Mouse (Mus musculus): ENCODE results near the gene Swt1. TPM values are rescaled to one million over a fixed set of nuclear protein-coding genes. Genes with fewer than 3 reads are reported as not detected.
A peak's percentile ranks its signal among the peaks of the same experiment; 100 is the strongest.
"Not testable (repeated sequence)": the region's sequence is repeated elsewhere in the genome, so short reads cannot be mapped to it uniquely, and the experiment has no call there.

Gene Swt1
- total RNA-seq (2014; fragmentation: Nextera tagmentation) (22.3 and 41.0 TPM in 2 replicates), total RNA-seq (2017) (23.5 and 35.5 TPM in 2 replicates)

GRCm38 (mm10) chr1:151428263-151429221 is at the start of gene Swt1, which contains the start of gene Trmt1l:
Swt1 (minus strand) TSS chr1:151428455.
Trmt1l (plus strand) TSS chr1:151428542.
- ATAC-seq (replicated peaks; ENCODE audit: low FRiP score, low TSS enrichment, poor library complexity, severe bottlenecking): peak; percentile 96

GRCm38 (mm10) chr1:151472386-151472785 is 44.1 kb upstream of the Swt1 start:
- ATAC-seq (replicated peaks; ENCODE audit: low FRiP score, low TSS enrichment, poor library complexity, severe bottlenecking): not testable (repeated sequence)

GRCm38 (mm10) chr1:151471429-151471828 is 43.2 kb upstream of the Swt1 start:
- no peak for ATAC-seq (replicated peaks; ENCODE audit: low FRiP score, low TSS enrichment, poor library complexity, severe bottlenecking)

- ATAC-seq (replicated peaks; ENCODE audit: low FRiP score, low TSS enrichment, poor library complexity, severe bottlenecking): no peak
These were observed 38.3 kb upstream of the Swt1 start for GRCm38 (mm10) chr1:151466571-151466970.

GRCm38 (mm10) chr1:151464914-151465313 is 36.7 kb upstream of the Swt1 start:
- no peak for ATAC-seq (replicated peaks; ENCODE audit: low FRiP score, low TSS enrichment, poor library complexity, severe bottlenecking)

GRCm38 (mm10) chr1:151461265-151461664 is 33.0 kb upstream of the Swt1 start:
- ATAC-seq (replicated peaks; ENCODE audit: low FRiP score, low TSS enrichment, poor library complexity, severe bottlenecking): peak; percentile 61; the same call in 1 of the 2 replicates

- no peak for ATAC-seq (replicated peaks; ENCODE audit: low FRiP score, low TSS enrichment, poor library complexity, severe bottlenecking)
These were observed 28.8 kb upstream of the Swt1 start for GRCm38 (mm10) chr1:151457087-151457486.

GRCm38 (mm10) chr1:151451946-151452345 is 23.7 kb upstream of the Swt1 start:
- no peak for ATAC-seq (replicated peaks; ENCODE audit: low FRiP score, low TSS enrichment, poor library complexity, severe bottlenecking)

- ATAC-seq (replicated peaks; ENCODE audit: low FRiP score, low TSS enrichment, poor library complexity, severe bottlenecking): peak; percentile 55; the same call in 1 of the 2 replicates
These were observed 22.6 kb upstream of the Swt1 start for GRCm38 (mm10) chr1:151450851-151451250.

- no peak for ATAC-seq (replicated peaks; ENCODE audit: low FRiP score, low TSS enrichment, poor library complexity, severe bottlenecking)
These were observed 21.6 kb upstream of the Swt1 start for GRCm38 (mm10) chr1:151449866-151450265.

- ATAC-seq (replicated peaks; ENCODE audit: low FRiP score, low TSS enrichment, poor library complexity, severe bottlenecking): no peak
These were observed 7.2 kb upstream of the Swt1 start for GRCm38 (mm10) chr1:151435431-151435830.

- no peak for ATAC-seq (replicated peaks; ENCODE audit: low FRiP score, low TSS enrichment, poor library complexity, severe bottlenecking)
These were observed 1.1 kb upstream of the Swt1 start for GRCm38 (mm10) chr1:151429316-151429715.

- ATAC-seq (replicated peaks; ENCODE audit: low FRiP score, low TSS enrichment, poor library complexity, severe bottlenecking): peak; percentile 15
These were observed 380 bp downstream of the Swt1 start for GRCm38 (mm10) chr1:151427888-151428262.

- peak; percentile 42 for ATAC-seq (replicated peaks; ENCODE audit: low FRiP score, low TSS enrichment, poor library complexity, severe bottlenecking)
These were observed 1.2 kb downstream of the Swt1 start for GRCm38 (mm10) chr1:151426947-151427600.

- no peak for ATAC-seq (replicated peaks; ENCODE audit: low FRiP score, low TSS enrichment, poor library complexity, severe bottlenecking)
These were observed 6.1 kb downstream of the Swt1 start for GRCm38 (mm10) chr1:151422178-151422577.

- ATAC-seq (replicated peaks; ENCODE audit: low FRiP score, low TSS enrichment, poor library complexity, severe bottlenecking): no peak
These were observed 18.4 kb downstream of the Swt1 start for GRCm38 (mm10) chr1:151409827-151410226.

GRCm38 (mm10) chr1:151390029-151390428 is 38.2 kb downstream of the Swt1 start:
- 0 out of 2 replicates have a peak, but pooled peaks have one; percentile 59 for ATAC-seq (replicated peaks; ENCODE audit: low FRiP score, low TSS enrichment, poor library complexity, severe bottlenecking)

- no peak for ATAC-seq (replicated peaks; ENCODE audit: low FRiP score, low TSS enrichment, poor library complexity, severe bottlenecking)
These were observed 50.9 kb downstream of the Swt1 start for GRCm38 (mm10) chr1:151377353-151377752.

GRCm38 (mm10) chr1:151372823-151373222 is 55.4 kb downstream of the Swt1 start:
- no peak for ATAC-seq (replicated peaks; ENCODE audit: low FRiP score, low TSS enrichment, poor library complexity, severe bottlenecking)

- no peak for ATAC-seq (replicated peaks; ENCODE audit: low FRiP score, low TSS enrichment, poor library complexity, severe bottlenecking)
These were observed 56.7 kb downstream of the Swt1 start for GRCm38 (mm10) chr1:151371543-151371942.
